Mouse (Mus musculus) kidney, embryonic 14.5 days (tissue): ENCODE measurements at regions not wholly inside any gene's neighbourhood (a gene's known extent, or its start where the extent isn't known, plus 50 kb on each side); places are given as distances from the start of the nearest gene placed in this dataset.
A peak's percentile ranks its signal among the peaks of the same experiment; 100 is the strongest.

Experiments used
- ATAC-seq: fragments of 200-750 bp; cut with Nextera tagmentation; 2 replicates; pipeline ENCODE4 v1.8.0; 2017; ENCODE audit warnings: moderate number of reproducible peaks, mild to moderate bottlenecking, moderate TSS enrichment, moderate library complexity; ENCODE audit not compliant: low FRiP score, low TSS enrichment
- H3K27ac ChIP-seq: fragments of 300-500 bp; sonication (generic); 2 replicates; pipeline ENCODE4 v1.5.1; 2014; ENCODE audit warnings: low read depth, mild to moderate bottlenecking, low read length, moderate library complexity, mixed read lengths
- H3K27me3 ChIP-seq: fragments of 300-500 bp; sonication (generic); 2 replicates; pipeline ENCODE4 v1.6.1; 2014; ENCODE audit warnings: mild to moderate bottlenecking, low read length; ENCODE audit not compliant: control insufficient read depth, insufficient read depth
- H3K36me3 ChIP-seq: fragments of 300-500 bp; sonication (generic); 2 replicates; pipeline ENCODE4 v1.6.1; 2014; ENCODE audit warnings: low read length, mixed read lengths; ENCODE audit not compliant: control insufficient read depth, insufficient read depth
- H3K4me1 ChIP-seq: fragments of 300-500 bp; sonication (generic); 2 replicates; pipeline ENCODE4 v1.6.1; 2014; ENCODE audit warnings: low read length, mixed read lengths; ENCODE audit not compliant: control insufficient read depth, insufficient read depth
- H3K4me2 ChIP-seq: fragments of 300-500 bp; sonication (generic); replicated peaks from 2 replicates; pipeline ENCODE4 v1.6.1; 2014; ENCODE audit warnings: low read depth, mild to moderate bottlenecking, low read length
- H3K4me3 ChIP-seq: fragments of 300-500 bp; sonication (generic); 2 replicates; pipeline ENCODE4 v1.5.1; 2014; ENCODE audit warnings: mild to moderate bottlenecking, low read length
- H3K9ac ChIP-seq: fragments of 300-500 bp; sonication (generic); 2 replicates; pipeline ENCODE4 v1.6.1; 2014; ENCODE audit warnings: low read depth, mild to moderate bottlenecking, low read length, moderate library complexity
- H3K9me3 ChIP-seq: fragments of 300-500 bp; sonication (generic); 2 replicates; pipeline ENCODE4 v1.6.1; 2016; ENCODE audit warnings: low read length; ENCODE audit not compliant: control insufficient read depth
- WGBS: fragments of 180-500 bp; shearing (Covaris S2); extraction: QIAGEN DNeasy Blood & Tissue Kit; methylation state at CpG from one replicate; pipeline ENCODE4 v1.1.7; 2014; 5-methylcytosine and 5-hydroxymethylcytosine counted together

GRCm38 (mm10) chr17:15288640-15289039 lies 88.0 kb downstream of the Dll1 start:
- Histone ChIP-seq H3K9ac (no peak overlapping the region), H3K36me3 (no peaks in the 10 kb centered on the region), H3K4me2 (no peak overlapping the region), H3K27ac (no peak overlapping the region), H3K27me3 (no peaks in the 10 kb centered on the region), H3K4me1 (peaks cover 9% of the 10 kb centered on the region), H3K4me3 (no peak overlapping the region), H3K9me3 (no peaks in the 10 kb centered on the region)
- 75% methylated on average over 8 of the region's 8 CpGs for WGBS
- no peak for ATAC-seq

- H3K4me2 ChIP-seq = no peak overlapping the region
- H3K9ac ChIP-seq = no peak overlapping the region
- no peaks in the 10 kb centered on the region for H3K27me3 ChIP-seq
- no peaks in the 10 kb centered on the region for H3K36me3 ChIP-seq
- no peak for ATAC-seq
- no peak overlapping the region for H3K27ac ChIP-seq
- H3K9me3 ChIP-seq = no peaks in the 10 kb centered on the region
- no peak overlapping the region for H3K4me3 ChIP-seq
- WGBS = 87% methylated on average over 2 of the region's 2 CpGs
- peaks cover 9% of the 10 kb centered on the region for H3K4me1 ChIP-seq
These were observed 90.1 kb downstream of the Dll1 start for GRCm38 (mm10) chr17:15286596-15286995.

GRCm38 (mm10) chr17:15285399-15286043 lies 91.2 kb downstream of the Dll1 start:
- Histone ChIP-seq H3K4me3 (no peak overlapping the region), H3K36me3 (no peaks in the 10 kb centered on the region), H3K9me3 (no peaks in the 10 kb centered on the region), H3K9ac (no peak overlapping the region), H3K4me1 (peaks cover 9% of the 10 kb centered on the region), H3K4me2 (no peak overlapping the region), H3K27me3 (no peaks in the 10 kb centered on the region), H3K27ac (no peak overlapping the region)
- WGBS = 55% methylated on average over 7 of the region's 7 CpGs
- peak; percentile 89 for ATAC-seq

GRCm38 (mm10) chr17:15269905-15270304 lies 106.8 kb downstream of the Dll1 start:
- no peak overlapping the region for H3K4me2 ChIP-seq
- no peaks in the 10 kb centered on the region for H3K36me3 ChIP-seq
- no peak for ATAC-seq
- H3K27ac ChIP-seq = no peak overlapping the region
- 0 out of 2 replicates have a peak, but pooled peaks cover 3% of the 10 kb centered on the region for H3K4me1 ChIP-seq
- 66% methylated on average over 6 of the region's 6 CpGs for WGBS
- no peak overlapping the region for H3K9ac ChIP-seq
- no peaks in the 10 kb centered on the region for H3K9me3 ChIP-seq
- no peaks in the 10 kb centered on the region for H3K27me3 ChIP-seq
- no peak overlapping the region for H3K4me3 ChIP-seq

- ATAC-seq = no peak
- WGBS = 80% methylated on average over 8 of the region's 8 CpGs
- no peak overlapping the region for H3K9ac ChIP-seq
These were observed 107.5 kb downstream of the Dll1 start for GRCm38 (mm10) chr17:15269056-15269612.

GRCm38 (mm10) chr17:15267721-15268120 lies 109.0 kb downstream of the Dll1 start:
- no peak overlapping the region for H3K4me2 ChIP-seq
- H3K27me3 ChIP-seq = no peaks in the 10 kb centered on the region
- H3K4me1 ChIP-seq = 0 out of 2 replicates have a peak, but pooled peaks cover 3% of the 10 kb centered on the region
- no peaks in the 10 kb centered on the region for H3K36me3 ChIP-seq
- no peak overlapping the region for H3K4me3 ChIP-seq
- no peaks in the 10 kb centered on the region for H3K9me3 ChIP-seq
- 65% methylated on average over 7 of the region's 7 CpGs for WGBS
- H3K9ac ChIP-seq = no peak overlapping the region
- ATAC-seq = no peak
- H3K27ac ChIP-seq = no peak overlapping the region

More at GRCm38 (mm10) chr17:15269056-15269612, 107.5 kb downstream of the Dll1 start:
- Histone ChIP-seq H3K4me1 (0 out of 2 replicates have a peak, but pooled peaks cover 3% of the 10 kb centered on the region), H3K4me3 (no peak overlapping the region), H3K27ac (no peak overlapping the region), H3K4me2 (no peak overlapping the region), H3K9me3 (no peaks in the 10 kb centered on the region), H3K36me3 (no peaks in the 10 kb centered on the region), H3K27me3 (no peaks in the 10 kb centered on the region)

- 0 out of 2 replicates have a peak, but pooled peaks have one; percentile 28 for ATAC-seq
- 0 out of 2 replicates have a peak overlapping the region, but pooled peaks have one; percentile 12 for H3K4me2 ChIP-seq
- WGBS = 38% methylated on average over 11 of the region's 11 CpGs
These were observed 117.1 kb downstream of the Dll1 start for GRCm38 (mm10) chr17:15259427-15260101.

GRCm38 (mm10) chr17:15255874-15256273 lies 120.8 kb downstream of the Dll1 start:
- ATAC-seq = no peak
- WGBS = 65% methylated on average over 2 of the region's 2 CpGs
- H3K36me3 ChIP-seq = no peaks in the 10 kb centered on the region

More at GRCm38 (mm10) chr17:15259427-15260101, 117.1 kb downstream of the Dll1 start:
- Histone ChIP-seq H3K27me3 (no peaks in the 10 kb centered on the region), H3K9me3 (no peaks in the 10 kb centered on the region), H3K4me3 (no peak overlapping the region), H3K4me1 (peaks cover 10% of the 10 kb centered on the region), H3K27ac (no peak overlapping the region), H3K9ac (no peak overlapping the region), H3K36me3 (no peaks in the 10 kb centered on the region)

GRCm38 (mm10) chr17:15253785-15254184 lies 122.9 kb downstream of the Dll1 start:
- no peak overlapping the region for H3K9ac ChIP-seq
- no peak overlapping the region for H3K27ac ChIP-seq
- no peak overlapping the region for H3K4me2 ChIP-seq
- H3K4me3 ChIP-seq = no peak overlapping the region
- H3K4me1 ChIP-seq = no peaks in the 10 kb centered on the region
- WGBS = 91% methylated on average over 4 of the region's 4 CpGs
- no peak for ATAC-seq
- no peaks in the 10 kb centered on the region for H3K27me3 ChIP-seq
- H3K36me3 ChIP-seq = no peaks in the 10 kb centered on the region
- no peaks in the 10 kb centered on the region for H3K9me3 ChIP-seq

More at GRCm38 (mm10) chr17:15255874-15256273, 120.8 kb downstream of the Dll1 start:
- Histone ChIP-seq H3K9me3 (no peaks in the 10 kb centered on the region), H3K4me1 (peaks cover 10% of the 10 kb centered on the region), H3K4me3 (no peak overlapping the region), H3K4me2 (no peak overlapping the region), H3K27me3 (no peaks in the 10 kb centered on the region), H3K9ac (no peak overlapping the region), H3K27ac (no peak overlapping the region)
